Mouse (Mus musculus): Measurements from ENCODE around the gene Omt2a. TPM values are rescaled to one million over a fixed set of nuclear protein-coding genes. Genes with fewer than 3 reads are reported as not detected.
"Not testable (repeated sequence)": the region's sequence is repeated elsewhere in the genome, so short reads cannot be mapped to it uniquely, and the experiment has no call there.

The Omt2a gene
- polyA plus RNA-seq, 1 experiment from 2014 or later, result not detected

DNA sequence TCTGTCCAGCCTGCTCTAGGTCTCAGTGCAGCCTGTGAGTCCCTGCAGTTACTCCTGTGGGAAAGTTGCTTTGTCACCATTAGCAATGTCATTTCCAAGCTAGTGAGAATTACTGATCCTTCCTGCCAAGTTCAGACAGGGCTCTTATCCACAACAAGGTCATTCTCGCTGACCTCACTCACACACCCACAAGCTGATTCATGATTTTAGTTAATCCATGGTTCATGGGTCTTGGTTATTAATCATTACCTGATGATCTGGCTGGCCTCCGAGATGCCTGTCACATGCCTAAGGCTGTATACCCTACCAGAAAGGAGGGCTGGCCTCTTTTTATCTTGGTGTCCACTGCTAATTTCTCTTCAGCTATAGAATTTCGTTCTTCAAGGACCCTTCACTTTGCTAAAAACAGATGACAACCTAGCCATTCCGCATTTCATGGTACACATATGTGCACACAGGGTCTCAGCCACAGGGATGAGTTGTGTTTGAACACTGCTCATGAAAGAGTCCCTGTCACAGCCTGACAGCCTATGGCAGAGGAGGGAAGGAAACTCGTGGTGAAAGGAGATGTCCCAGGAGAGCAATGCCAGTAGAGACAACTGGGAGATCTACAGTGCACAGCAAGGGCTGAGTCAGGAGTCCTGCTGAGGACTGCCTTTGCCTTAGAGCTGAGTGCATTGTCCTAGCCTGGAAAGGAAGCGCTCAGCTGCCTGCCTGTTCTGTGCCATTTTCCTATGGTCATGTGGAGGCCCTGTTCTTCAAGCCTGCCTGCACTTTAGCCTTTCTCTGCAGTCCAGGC is 33.8 kb upstream of the Omt2a start:
- not testable (repeated sequence) for H3K4me3 ChIP-seq (replicated peaks)
- 66% methylated on average over 6 of the region's 6 CpGs for WGBS

DNA sequence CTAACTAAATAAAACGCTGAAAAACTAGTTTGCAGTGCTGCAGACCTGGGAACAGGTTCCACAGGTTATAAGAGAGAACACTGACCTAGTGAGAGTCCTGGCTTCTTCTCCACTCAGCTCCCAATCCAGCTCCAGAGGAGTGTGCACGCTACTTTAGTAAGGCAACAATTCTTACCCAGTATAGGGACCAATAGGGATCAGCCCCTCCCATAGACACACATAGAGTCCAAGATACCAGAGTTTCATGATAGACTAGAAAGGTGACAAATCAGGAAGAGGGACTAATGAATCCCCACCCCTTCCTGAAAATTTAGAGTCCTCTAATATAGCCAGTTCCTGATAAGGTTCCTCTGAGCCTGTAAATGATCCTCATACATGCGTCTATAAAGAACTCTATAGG is 32.4 kb upstream of the Omt2a start:
- H3K4me1 ChIP-seq (replicated peaks), result no peaks in the 10 kb centered on the region
- H3K9ac ChIP-seq (replicated peaks), result no peak overlapping the region
- H3K27ac ChIP-seq, result no peak overlapping the region
- no peak overlapping the region for H3K4me3 ChIP-seq (replicated peaks)
- H3K36me3 ChIP-seq, result no peaks in the 10 kb centered on the region
- ATAC-seq (ENCODE audit: insufficient number of reproducible peaks, insufficient read depth, low FRiP score, low TSS enrichment, low read depth), result no peak
- H3K27me3 ChIP-seq, result no peaks in the 10 kb centered on the region
- no peaks in the 10 kb centered on the region for H3K9me3 ChIP-seq
- H3K4me2 ChIP-seq, result no peak overlapping the region
- 70% methylated on average over 3 of the region's 3 CpGs for WGBS

More for the DNA sequence above, 33.8 kb upstream of the Omt2a start:
- H3K9ac ChIP-seq (replicated peaks); H3K27ac ChIP-seq; H3K27me3 ChIP-seq; H3K9me3 ChIP-seq; H3K4me2 ChIP-seq; H3K36me3 ChIP-seq; H3K4me1 ChIP-seq (replicated peaks); ATAC-seq (ENCODE audit: insufficient number of reproducible peaks, insufficient read depth, low FRiP score, low TSS enrichment, low read depth): not testable (repeated sequence)

DNA sequence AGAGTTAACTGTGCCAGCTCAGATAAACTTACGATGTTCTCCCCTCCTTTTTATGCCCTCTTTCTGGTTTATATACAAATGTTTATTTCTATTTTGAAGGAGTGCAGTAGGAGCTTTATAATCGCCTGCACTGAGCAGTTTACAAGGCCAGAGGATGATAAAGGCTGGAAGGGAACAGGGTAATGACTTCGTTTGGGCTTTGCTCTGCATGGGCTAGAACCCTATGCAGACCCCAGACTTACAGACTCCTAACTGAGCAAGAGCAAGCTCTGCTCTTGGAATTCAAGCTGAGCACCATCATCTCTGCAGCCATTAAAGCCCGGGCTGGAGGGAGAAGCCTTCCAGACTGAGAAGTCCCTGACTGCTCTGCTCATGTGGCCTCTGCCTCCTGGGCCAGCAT is 30.6 kb upstream of the Omt2a start:
- H3K27me3 ChIP-seq; H3K4me2 ChIP-seq; H3K27ac ChIP-seq; H3K36me3 ChIP-seq; H3K9ac ChIP-seq (replicated peaks); H3K4me1 ChIP-seq (replicated peaks); ATAC-seq (ENCODE audit: insufficient number of reproducible peaks, insufficient read depth, low FRiP score, low TSS enrichment, low read depth); H3K4me3 ChIP-seq (replicated peaks); H3K9me3 ChIP-seq: not testable (repeated sequence)
- 36% methylated on average over 4 of the region's 4 CpGs for WGBS

DNA sequence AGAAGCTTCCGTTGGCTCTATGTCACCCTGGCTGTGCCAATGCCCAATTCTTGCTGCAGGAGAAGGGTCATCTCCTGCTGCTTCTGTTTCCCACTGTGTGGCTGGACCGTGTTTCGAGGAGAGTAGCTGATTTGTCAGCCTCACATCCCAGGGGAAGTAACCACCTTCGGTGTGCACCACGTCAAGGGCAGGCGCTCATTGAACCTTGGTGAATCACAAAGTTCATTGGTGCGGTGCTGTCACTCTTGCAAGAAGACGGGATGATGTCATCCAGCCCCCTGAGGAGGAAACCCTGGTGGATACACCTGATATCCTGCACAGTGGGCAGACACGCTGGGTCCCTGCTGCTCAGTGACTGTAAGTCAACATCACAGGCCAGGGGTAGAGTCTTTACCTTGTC is 28.5 kb upstream of the Omt2a start:
- not testable (repeated sequence) for H3K4me2 ChIP-seq; H3K27ac ChIP-seq; ATAC-seq (ENCODE audit: insufficient number of reproducible peaks, insufficient read depth, low FRiP score, low TSS enrichment, low read depth); H3K9ac ChIP-seq (replicated peaks); H3K4me3 ChIP-seq (replicated peaks); H3K9me3 ChIP-seq; H3K27me3 ChIP-seq; H3K4me1 ChIP-seq (replicated peaks); H3K36me3 ChIP-seq
- WGBS, result 88% methylated on average over 9 of the region's 9 CpGs

DNA sequence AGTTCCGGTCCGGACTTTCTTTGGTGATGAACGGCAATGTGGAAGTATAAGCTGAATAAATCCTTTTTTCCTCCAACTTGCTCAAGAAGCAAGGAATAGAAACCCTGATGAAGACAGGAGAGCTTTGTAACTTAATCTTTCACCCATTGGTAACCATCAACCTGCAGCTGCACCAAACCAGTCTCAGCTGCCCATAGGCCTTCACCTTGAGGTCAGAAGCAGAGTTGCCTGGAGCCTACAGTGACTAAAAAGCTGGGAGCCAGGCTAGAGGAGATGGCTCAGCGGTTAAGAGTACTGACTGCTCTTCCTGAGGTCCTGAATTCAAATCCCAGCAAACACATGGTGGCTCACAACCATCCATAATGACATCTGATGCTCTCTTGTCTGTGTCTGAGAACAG is 27.9 kb upstream of the Omt2a start:
- H3K4me3 ChIP-seq (replicated peaks); H3K9me3 ChIP-seq; H3K4me2 ChIP-seq; H3K36me3 ChIP-seq; H3K27ac ChIP-seq; H3K27me3 ChIP-seq; ATAC-seq (ENCODE audit: insufficient number of reproducible peaks, insufficient read depth, low FRiP score, low TSS enrichment, low read depth); H3K9ac ChIP-seq (replicated peaks); H3K4me1 ChIP-seq (replicated peaks): not testable (repeated sequence)
- 85% methylated on average over 4 of the region's 4 CpGs for WGBS

DNA sequence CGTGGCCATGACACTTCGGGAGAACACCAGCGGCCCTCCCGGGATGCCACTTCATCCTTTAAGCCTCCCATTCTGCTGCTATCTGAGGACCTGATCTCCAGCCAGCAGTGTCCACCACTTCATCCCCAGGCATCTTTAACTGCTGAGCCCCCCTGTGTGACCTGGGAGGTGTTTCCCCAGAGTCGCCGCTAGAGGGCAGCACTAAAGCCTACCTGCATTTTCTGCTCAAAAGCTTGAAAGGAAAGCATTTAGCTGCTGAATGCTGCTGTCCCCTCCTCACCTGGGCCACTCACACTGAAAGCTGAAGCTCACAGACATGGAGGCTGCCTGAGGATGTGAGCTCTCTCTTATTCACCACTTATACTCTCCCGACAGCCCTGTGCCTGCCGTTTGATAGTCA is 25.7 kb upstream of the Omt2a start:
- WGBS, result 19% methylated on average over 8 of the region's 8 CpGs
- H3K9ac ChIP-seq (replicated peaks); ATAC-seq (ENCODE audit: insufficient number of reproducible peaks, insufficient read depth, low FRiP score, low TSS enrichment, low read depth); H3K27me3 ChIP-seq; H3K4me2 ChIP-seq; H3K36me3 ChIP-seq; H3K4me1 ChIP-seq (replicated peaks); H3K27ac ChIP-seq; H3K9me3 ChIP-seq; H3K4me3 ChIP-seq (replicated peaks): not testable (repeated sequence)

DNA sequence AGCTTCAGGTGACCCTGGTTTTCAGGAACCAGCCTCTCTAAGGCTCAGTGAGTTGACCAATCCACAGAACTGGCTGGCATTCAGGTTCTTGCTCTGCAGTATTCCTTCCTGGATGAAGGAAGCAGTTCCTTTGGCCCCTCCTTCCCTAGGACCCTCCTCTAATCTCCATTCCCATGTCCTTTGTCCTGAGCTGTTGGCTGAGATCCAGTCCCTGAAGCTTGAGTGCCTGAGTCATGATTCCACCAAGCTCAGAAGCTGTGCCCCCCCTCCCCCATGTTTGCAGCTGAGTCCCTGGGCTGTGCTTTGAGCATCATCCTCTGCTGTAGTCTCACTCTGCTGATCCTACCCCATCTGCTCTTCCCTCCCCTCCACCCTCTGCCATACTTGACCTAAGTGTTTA is 22.5 kb upstream of the Omt2a start:
- H3K4me2 ChIP-seq; H3K27ac ChIP-seq; H3K4me1 ChIP-seq (replicated peaks); ATAC-seq (ENCODE audit: insufficient number of reproducible peaks, insufficient read depth, low FRiP score, low TSS enrichment, low read depth); H3K27me3 ChIP-seq; H3K4me3 ChIP-seq (replicated peaks); H3K36me3 ChIP-seq; H3K9ac ChIP-seq (replicated peaks); H3K9me3 ChIP-seq: not testable (repeated sequence)

DNA sequence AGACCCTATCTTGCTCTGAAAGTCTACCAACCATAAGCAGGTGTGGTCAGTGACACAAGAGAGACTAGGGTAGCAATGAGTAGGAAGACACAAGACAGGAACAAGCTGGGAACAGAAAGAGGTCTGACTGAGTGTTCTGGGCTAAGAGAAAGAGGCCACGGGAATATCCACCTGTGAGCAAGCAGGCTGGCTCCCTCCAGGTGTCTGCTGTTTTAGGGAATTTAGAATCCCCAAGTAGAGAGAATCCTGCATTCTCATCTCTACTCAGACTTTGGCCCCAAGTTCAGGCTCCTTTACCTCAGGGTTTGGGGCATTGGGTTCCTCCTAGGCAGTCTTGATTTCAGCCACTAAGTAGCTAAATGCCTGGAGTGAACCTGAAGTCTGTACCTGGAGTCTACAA is 12.7 kb upstream of the Omt2a start, which contains the start of gene Omt2b:
TSS of gene Omt2b (plus strand) at position 301 of the 400 bp plus-strand sequence.
- H3K9me3 ChIP-seq; H3K4me2 ChIP-seq; H3K27me3 ChIP-seq; H3K4me1 ChIP-seq (replicated peaks); H3K36me3 ChIP-seq; H3K9ac ChIP-seq (replicated peaks); ATAC-seq (ENCODE audit: insufficient number of reproducible peaks, insufficient read depth, low FRiP score, low TSS enrichment, low read depth); H3K4me3 ChIP-seq (replicated peaks); H3K27ac ChIP-seq: not testable (repeated sequence)
- WGBS, result 77% methylated on average over 1 of the region's 1 CpGs

DNA sequence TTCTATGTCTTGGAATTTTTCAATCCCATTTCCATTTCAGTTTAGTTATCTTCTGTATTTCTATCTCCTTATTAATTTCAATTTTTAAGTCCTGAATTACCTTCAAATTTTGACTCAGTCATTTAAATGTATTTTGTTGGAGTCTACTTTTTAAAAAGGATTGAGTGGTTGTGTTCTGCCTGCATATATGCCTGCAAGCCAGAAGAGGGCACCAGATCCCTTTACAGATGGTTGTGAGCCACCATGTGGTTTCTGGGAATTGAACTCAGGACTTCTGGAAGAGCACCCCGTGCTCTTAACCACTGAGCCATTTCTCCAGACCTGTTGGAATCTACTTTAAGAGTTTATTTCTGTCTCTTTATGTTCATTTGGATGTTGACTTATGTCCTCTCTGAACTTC is 4.9 kb upstream of the Omt2a start:
- H3K27me3 ChIP-seq, result no peaks in the 10 kb centered on the region
- no peak overlapping the region for H3K4me3 ChIP-seq (replicated peaks)
- no peak overlapping the region for H3K27ac ChIP-seq
- H3K9me3 ChIP-seq, result no peaks in the 10 kb centered on the region
- H3K36me3 ChIP-seq, result no peaks in the 10 kb centered on the region
- no peaks in the 10 kb centered on the region for H3K4me1 ChIP-seq (replicated peaks)
- no peak for ATAC-seq (ENCODE audit: insufficient number of reproducible peaks, insufficient read depth, low FRiP score, low TSS enrichment, low read depth)
- no peak overlapping the region for H3K9ac ChIP-seq (replicated peaks)
- 37% methylated on average over 1 of the region's 1 CpGs for WGBS
- no peak overlapping the region for H3K4me2 ChIP-seq

DNA sequence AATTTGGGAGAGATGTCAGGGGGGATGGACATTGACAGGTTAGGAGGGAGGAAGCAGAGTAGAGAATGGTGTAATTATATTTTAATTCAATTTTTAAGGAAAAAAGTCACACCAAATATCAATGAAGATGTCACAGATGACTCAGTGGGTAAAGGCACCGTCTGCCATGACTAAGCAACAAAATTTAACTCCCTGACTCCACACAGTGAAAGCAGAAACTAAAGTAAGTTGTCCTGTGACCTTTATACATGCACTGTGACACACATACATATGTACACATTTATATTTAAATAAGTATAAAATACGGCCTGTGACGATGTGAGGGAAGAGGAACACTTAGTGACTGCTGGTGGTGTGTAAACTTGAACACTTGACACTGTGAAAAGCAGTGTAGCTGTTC is 6.5 kb downstream of the Omt2a start:
- not testable (repeated sequence) for H3K27me3 ChIP-seq; H3K9me3 ChIP-seq; H3K4me1 ChIP-seq (replicated peaks); ATAC-seq (ENCODE audit: insufficient number of reproducible peaks, insufficient read depth, low FRiP score, low TSS enrichment, low read depth); H3K9ac ChIP-seq (replicated peaks); H3K4me2 ChIP-seq; H3K36me3 ChIP-seq; H3K27ac ChIP-seq; H3K4me3 ChIP-seq (replicated peaks)
- 84% methylated on average over 3 of the region's 3 CpGs for WGBS

DNA sequence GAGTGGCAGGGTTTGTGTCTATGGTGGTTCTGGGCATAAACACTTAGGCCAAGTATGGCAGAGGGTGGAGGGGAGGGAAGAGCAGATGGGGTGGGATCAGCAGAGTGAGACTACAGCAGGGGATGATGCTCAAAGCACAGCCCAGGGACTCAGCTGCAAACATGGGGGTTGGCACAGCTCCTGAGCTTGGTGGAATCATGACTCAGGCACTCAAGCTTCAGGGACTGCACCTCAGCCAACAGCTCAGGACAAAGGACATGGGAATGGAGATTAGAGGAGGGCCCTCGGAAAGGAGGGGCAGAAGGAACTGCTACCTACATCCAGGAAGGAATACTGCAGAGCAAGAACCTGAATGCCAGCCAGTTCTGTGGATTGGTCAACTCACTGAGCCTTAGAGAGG is 15.5 kb downstream of the Omt2a start:
- not testable (repeated sequence) for H3K4me1 ChIP-seq (replicated peaks); H3K9ac ChIP-seq (replicated peaks); H3K4me3 ChIP-seq (replicated peaks); H3K27me3 ChIP-seq; H3K36me3 ChIP-seq; H3K27ac ChIP-seq; H3K9me3 ChIP-seq; H3K4me2 ChIP-seq; ATAC-seq (ENCODE audit: insufficient number of reproducible peaks, insufficient read depth, low FRiP score, low TSS enrichment, low read depth)
- WGBS, result 72% methylated on average over 1 of the region's 1 CpGs

DNA sequence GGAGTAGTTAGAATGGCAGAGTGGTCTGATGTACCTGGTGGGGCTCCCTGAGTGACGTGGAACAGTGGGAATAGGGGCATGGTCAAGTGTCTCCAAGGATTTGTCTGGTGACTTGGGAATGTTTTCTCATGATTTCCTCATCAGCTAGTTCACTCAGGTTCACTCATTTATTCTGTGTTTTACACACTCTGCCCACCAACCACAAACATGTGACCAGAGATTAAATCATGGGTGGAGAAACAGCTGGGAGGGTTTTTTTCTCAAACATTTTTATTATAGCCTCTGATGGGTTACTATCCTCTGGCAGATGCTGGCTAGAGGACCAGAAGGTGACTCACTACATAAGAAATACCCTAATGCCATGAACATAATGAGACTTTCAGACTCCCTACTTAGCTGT is 16.4 kb downstream of the Omt2a start:
- H3K27ac ChIP-seq, result no peak overlapping the region
- no peak overlapping the region for H3K9ac ChIP-seq (replicated peaks)
- H3K4me1 ChIP-seq (replicated peaks), result no peaks in the 10 kb centered on the region
- 65% methylated on average over 1 of the region's 1 CpGs for WGBS
- no peaks in the 10 kb centered on the region for H3K36me3 ChIP-seq
- H3K4me2 ChIP-seq, result no peak overlapping the region
- H3K27me3 ChIP-seq, result no peaks in the 10 kb centered on the region
- no peaks in the 10 kb centered on the region for H3K9me3 ChIP-seq
- ATAC-seq (ENCODE audit: insufficient number of reproducible peaks, insufficient read depth, low FRiP score, low TSS enrichment, low read depth), result no peak
- H3K4me3 ChIP-seq (replicated peaks), result no peak overlapping the region
